7 mouse cellular contexts compared by ENCODE assay signal in the genomic region with DNA sequence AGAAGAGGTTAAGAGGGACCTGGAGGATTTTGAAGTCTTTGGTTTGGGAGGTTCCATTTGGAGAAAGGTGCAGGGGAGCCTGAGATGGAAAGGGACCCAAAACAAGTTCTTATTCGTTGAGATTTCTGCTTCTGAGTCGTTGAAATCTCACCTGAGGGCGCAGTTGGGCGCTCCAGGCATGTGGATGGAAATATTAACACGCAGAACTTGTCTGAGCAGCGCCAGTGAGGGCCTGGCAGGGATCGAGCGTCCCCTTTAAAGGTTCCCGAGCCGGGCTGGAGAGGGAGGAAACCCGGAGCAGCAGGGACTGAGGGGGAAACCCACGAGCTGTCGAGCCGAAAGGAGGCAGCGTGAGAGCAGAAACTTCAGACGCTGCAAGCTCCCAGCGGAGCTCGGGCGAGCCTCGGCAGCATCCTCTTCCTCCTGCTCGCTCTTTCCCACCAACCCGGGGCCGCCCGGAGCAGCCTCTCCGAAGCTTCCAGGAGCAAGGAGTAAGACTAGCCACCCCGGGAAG.
DNase-seq lines count a peak whose midpoint lies in the region; ATAC-seq and TF ChIP-seq lines count a peak whose summit lies in the region.

No protein-coding gene starts in this region.

- H3K4me3 ChIP-seq in embryonic facial prominence, embryonic 13.5 days, result peak overlapping the region; percentile 87
- H3K4me3 ChIP-seq in kidney, adult 2 months (ENCODE audit: insufficient read depth, low read depth, low read length), result peak overlapping the region; percentile 69
- peak overlapping the region; percentile 82 for H3K4me3 ChIP-seq in limb, embryonic 12.5 days (replicated peaks)
- peak overlapping the region; percentile 91 for H3K4me3 ChIP-seq in midbrain, embryonic 15.5 days

- peak; percentile 95 for DNase-seq in brain, embryonic 14.5 days (ENCODE audit: low read depth)
- DNase-seq in heart, adult 8-10 months (ENCODE audit: low spot score), result peak; percentile 56
- DNase-seq in kidney, adult 2 months, result peak; percentile 37
- peak; percentile 70 for DNase-seq in telencephalon, adult 2 months (ENCODE audit: low read depth, low spot score)

- peak; percentile 46; the same call in 1 of the 2 replicates for TF ChIP-seq POLR2A in brain, embryonic 14.5 days (IDR thresholded peaks at IDR 0.05; ENCODE audit: borderline replicate concordance, extremely low read depth, insufficient read depth, insufficient read length, poor library complexity, severe bottlenecking)
- peak; percentile 26 for TF ChIP-seq POLR2A in kidney, adult 2 months (IDR thresholded peaks at IDR 0.05; ENCODE audit: low read depth, low read length)

- H3K4me2 ChIP-seq in embryonic facial prominence, embryonic 13.5 days, result peak overlapping the region; percentile 62
- H3K4me2 ChIP-seq in limb, embryonic 12.5 days, result peak overlapping the region; percentile 71
- peak overlapping the region; percentile 91 for H3K4me2 ChIP-seq in midbrain, embryonic 15.5 days

- peak overlapping the region; percentile 99 for H3K27ac ChIP-seq in embryonic facial prominence, embryonic 13.5 days
- H3K27ac ChIP-seq in kidney, adult 2 months (ENCODE audit: insufficient read depth, low read depth, low read length), result peak overlapping the region; percentile 80; the same call in 1 of the 2 replicates
- peak overlapping the region; percentile 98 for H3K27ac ChIP-seq in limb, embryonic 12.5 days
- peak overlapping the region; percentile 82 for H3K27ac ChIP-seq in midbrain, embryonic 15.5 days

- H3K27me3 ChIP-seq in embryonic facial prominence, embryonic 13.5 days, result no peaks in the 10 kb centered on the region
- no peaks in the 10 kb centered on the region for H3K27me3 ChIP-seq in kidney, adult 2 months (replicated peaks; ENCODE audit: control insufficient read depth, insufficient read depth, low read length)
- peaks cover 5% of the 10 kb centered on the region; the same call in 1 of the 2 replicates for H3K27me3 ChIP-seq in limb, embryonic 12.5 days
- H3K27me3 ChIP-seq in midbrain, embryonic 15.5 days (replicated peaks), result no peaks in the 10 kb centered on the region

- 0 out of 2 replicates have a peak, but pooled peaks have one; percentile 0 for TF ChIP-seq CTCF in brain, embryonic 14.5 days (IDR thresholded peaks at IDR 0.05; ENCODE audit: borderline replicate concordance, extremely low read depth, insufficient read depth, insufficient read length)
- TF ChIP-seq CTCF in kidney, adult 2 months (conservative IDR thresholded peaks at IDR 0.05; ENCODE audit: insufficient read depth, insufficient read length, low read depth, low read length), result no peak

- peak; percentile 92 for ATAC-seq in embryonic facial prominence, embryonic 13.5 days (ENCODE audit: insufficient number of reproducible peaks, insufficient read depth, low FRiP score, low TSS enrichment, low read depth)
- peak; percentile 93 for ATAC-seq in limb, embryonic 12.5 days (ENCODE audit: insufficient number of reproducible peaks, insufficient read depth, low FRiP score, low TSS enrichment, low read depth)
- peak; percentile 88 for ATAC-seq in midbrain, embryonic 15.5 days (replicated peaks)

- H3K9ac ChIP-seq in embryonic facial prominence, embryonic 13.5 days, result peak overlapping the region; percentile 92
- H3K9ac ChIP-seq in limb, embryonic 12.5 days (replicated peaks), result peak overlapping the region; percentile 94
- H3K9ac ChIP-seq in midbrain, embryonic 15.5 days, result peak overlapping the region; percentile 76

- WGBS in embryonic facial prominence, embryonic 13.5 days, result under 1% methylated on average over 26 of the region's 26 CpGs
- under 1% methylated on average over 26 of the region's 26 CpGs for WGBS in kidney, adult 2 months
- 0% methylated on average over 26 of the region's 26 CpGs for WGBS in limb, embryonic 12.5 days
- WGBS in midbrain, embryonic 15.5 days, result 0% methylated on average over 26 of the region's 26 CpGs

- H3K9me3 ChIP-seq in embryonic facial prominence, embryonic 13.5 days, result no peaks in the 10 kb centered on the region
- no peaks in the 10 kb centered on the region for H3K9me3 ChIP-seq in limb, embryonic 12.5 days
- H3K9me3 ChIP-seq in midbrain, embryonic 15.5 days, result no peaks in the 10 kb centered on the region

- H3K36me3 ChIP-seq in embryonic facial prominence, embryonic 13.5 days, result no peaks in the 10 kb centered on the region
- no peaks in the 10 kb centered on the region for H3K36me3 ChIP-seq in kidney, adult 2 months (ENCODE audit: control insufficient read depth, insufficient read depth, low read length)
- H3K36me3 ChIP-seq in limb, embryonic 12.5 days, result 0 out of 2 replicates have a peak, but pooled peaks cover 2% of the 10 kb centered on the region
- H3K36me3 ChIP-seq in midbrain, embryonic 15.5 days (replicated peaks), result no peaks in the 10 kb centered on the region

- peaks cover 31% of the 10 kb centered on the region for H3K4me1 ChIP-seq in embryonic facial prominence, embryonic 13.5 days
- no peaks in the 10 kb centered on the region for H3K4me1 ChIP-seq in kidney, adult 2 months (ENCODE audit: control insufficient read depth, insufficient read depth, low read length)
- H3K4me1 ChIP-seq in limb, embryonic 12.5 days (replicated peaks), result peaks cover 27% of the 10 kb centered on the region
- H3K4me1 ChIP-seq in midbrain, embryonic 15.5 days, result peaks cover 27% of the 10 kb centered on the region

Comparison
In these comparisons a context has a peak if more than half of its experiments do, and no peak if none do; other contexts are left out.
1. Peak in every context shown above with its lines: DNase-seq, ATAC-seq, H3K4me3 ChIP-seq and H3K27ac ChIP-seq.
2. DNase-seq: peak in every context shown above with its lines; median percentile 95 in brain, embryonic 14.5 days; 70 in telencephalon, adult 2 months; 56 in heart, adult 8-10 months; 37 in kidney, adult 2 months.